Mouse (Mus musculus): ENCODE measurements around the gene Hmgcl. TPM values are rescaled to one million over a fixed set of nuclear protein-coding genes. Genes with fewer than 3 reads are reported as not detected.

The Hmgcl gene
- polyA plus RNA-seq, 1 experiment from 2014 or later, result 91.1 TPM

- H3K36me3 ChIP-seq (ENCODE audit: control insufficient read depth, insufficient read depth, low read length), result peaks cover 19% of the 10 kb centered on the region; the same call in 1 of the 2 replicates
- ATAC-seq (replicated peaks; ENCODE audit: low FRiP score, low TSS enrichment, low read depth) (no peak), DNase-seq (ENCODE audit: low spot score) (no peak)
- H3K4me1 ChIP-seq (replicated peaks; ENCODE audit: control insufficient read depth, insufficient read depth, low read length), result peaks cover 7% of the 10 kb centered on the region
- H3K9ac ChIP-seq (ENCODE audit: low read length), result peak overlapping the region; percentile 77; the same call in 1 of the 2 replicates
- H3K9me3 ChIP-seq (ENCODE audit: control insufficient read depth, low read length), result no peaks in the 10 kb centered on the region
- H3K4me3 ChIP-seq (ENCODE audit: low read depth, low read length), result no peak overlapping the region
- H3K27me3 ChIP-seq (replicated peaks; ENCODE audit: control insufficient read depth, insufficient read depth, low read length), result no peaks in the 10 kb centered on the region
- no peak overlapping the region for H3K27ac ChIP-seq (ENCODE audit: low read depth)
- peak overlapping the region; percentile 88 for H3K4me2 ChIP-seq (ENCODE audit: low read length)
- WGBS, result 78% methylated on average over 1 of the region's 1 CpGs
These were observed 24.1 kb upstream of the Hmgcl start for GRCm38 (mm10) chr4:135922190-135922589.

GRCm38 (mm10) chr4:135924418-135924817 is 21.8 kb upstream of the Hmgcl start:
- Histone ChIP-seq H3K4me2 (ENCODE audit: low read length) (no peak overlapping the region), H3K4me3 (ENCODE audit: low read depth, low read length) (no peak overlapping the region), H3K27me3 (replicated peaks; ENCODE audit: control insufficient read depth, insufficient read depth, low read length) (no peaks in the 10 kb centered on the region), H3K36me3 (ENCODE audit: control insufficient read depth, insufficient read depth, low read length) (peaks cover 19% of the 10 kb centered on the region; the same call in 1 of the 2 replicates), H3K9ac (ENCODE audit: low read length) (no peak overlapping the region), H3K4me1 (replicated peaks; ENCODE audit: control insufficient read depth, insufficient read depth, low read length) (peaks cover 7% of the 10 kb centered on the region), H3K9me3 (ENCODE audit: control insufficient read depth, low read length) (no peaks in the 10 kb centered on the region), H3K27ac (ENCODE audit: low read depth) (no peak overlapping the region)
- DNase-seq (ENCODE audit: low spot score) (no peak), ATAC-seq (replicated peaks; ENCODE audit: low FRiP score, low TSS enrichment, low read depth) (no peak)
- 87% methylated on average over 2 of the region's 2 CpGs for WGBS

GRCm38 (mm10) chr4:135925341-135925740 is 20.9 kb upstream of the Hmgcl start:
- Histone ChIP-seq H3K4me2 (ENCODE audit: low read length) (no peak overlapping the region), H3K9ac (ENCODE audit: low read length) (no peak overlapping the region), H3K27me3 (replicated peaks; ENCODE audit: control insufficient read depth, insufficient read depth, low read length) (no peaks in the 10 kb centered on the region), H3K9me3 (ENCODE audit: control insufficient read depth, low read length) (no peaks in the 10 kb centered on the region), H3K36me3 (ENCODE audit: control insufficient read depth, insufficient read depth, low read length) (peaks cover 19% of the 10 kb centered on the region; the same call in 1 of the 2 replicates), H3K4me1 (replicated peaks; ENCODE audit: control insufficient read depth, insufficient read depth, low read length) (peaks cover 7% of the 10 kb centered on the region), H3K4me3 (ENCODE audit: low read depth, low read length) (no peak overlapping the region), H3K27ac (ENCODE audit: low read depth) (no peak overlapping the region)
- ATAC-seq (replicated peaks; ENCODE audit: low FRiP score, low TSS enrichment, low read depth) (no peak), DNase-seq (ENCODE audit: low spot score) (no peak)
- 81% methylated on average over 5 of the region's 5 CpGs for WGBS

- H3K36me3 ChIP-seq (ENCODE audit: control insufficient read depth, insufficient read depth, low read length), result peaks cover 19% of the 10 kb centered on the region; the same call in 1 of the 2 replicates
- H3K4me3 ChIP-seq (ENCODE audit: low read depth, low read length), result no peak overlapping the region
- DNase-seq (ENCODE audit: low spot score), result no peak
- no peak overlapping the region for H3K4me2 ChIP-seq (ENCODE audit: low read length)
- H3K9me3 ChIP-seq (ENCODE audit: control insufficient read depth, low read length), result no peaks in the 10 kb centered on the region
- H3K27ac ChIP-seq (ENCODE audit: low read depth), result no peak overlapping the region
- 84% methylated on average over 10 of the region's 10 CpGs for WGBS
- no peak for ATAC-seq (replicated peaks; ENCODE audit: low FRiP score, low TSS enrichment, low read depth)
- peaks cover 7% of the 10 kb centered on the region for H3K4me1 ChIP-seq (replicated peaks; ENCODE audit: control insufficient read depth, insufficient read depth, low read length)
- H3K9ac ChIP-seq (ENCODE audit: low read length), result no peak overlapping the region
- H3K27me3 ChIP-seq (replicated peaks; ENCODE audit: control insufficient read depth, insufficient read depth, low read length), result no peaks in the 10 kb centered on the region
These were observed 19.9 kb upstream of the Hmgcl start for GRCm38 (mm10) chr4:135926195-135926808.

- H3K27ac ChIP-seq (ENCODE audit: low read depth), result no peak overlapping the region
- H3K4me1 ChIP-seq (replicated peaks; ENCODE audit: control insufficient read depth, insufficient read depth, low read length), result peaks cover 4% of the 10 kb centered on the region
- no peak overlapping the region for H3K4me3 ChIP-seq (ENCODE audit: low read depth, low read length)
- no peaks in the 10 kb centered on the region for H3K27me3 ChIP-seq (replicated peaks; ENCODE audit: control insufficient read depth, insufficient read depth, low read length)
- WGBS, result 82% methylated on average over 3 of the region's 3 CpGs
- H3K9ac ChIP-seq (ENCODE audit: low read length), result no peak overlapping the region
- H3K9me3 ChIP-seq (ENCODE audit: control insufficient read depth, low read length), result no peaks in the 10 kb centered on the region
- ATAC-seq (replicated peaks; ENCODE audit: low FRiP score, low TSS enrichment, low read depth) (no peak), DNase-seq (ENCODE audit: low spot score) (no peak)
- no peak overlapping the region for H3K4me2 ChIP-seq (ENCODE audit: low read length)
- peaks cover 19% of the 10 kb centered on the region; the same call in 1 of the 2 replicates for H3K36me3 ChIP-seq (ENCODE audit: control insufficient read depth, insufficient read depth, low read length)
These were observed 19.4 kb upstream of the Hmgcl start for GRCm38 (mm10) chr4:135926861-135927260.

- no peak overlapping the region for H3K9ac ChIP-seq (ENCODE audit: low read length)
- DNase-seq (ENCODE audit: low spot score), result no peak
These were observed 17.9 kb upstream of the Hmgcl start for GRCm38 (mm10) chr4:135928376-135928775.

GRCm38 (mm10) chr4:135929405-135929804 is 16.8 kb upstream of the Hmgcl start:
- no peaks in the 10 kb centered on the region for H3K27me3 ChIP-seq (replicated peaks; ENCODE audit: control insufficient read depth, insufficient read depth, low read length)
- 80% methylated on average over 5 of the region's 5 CpGs for WGBS
- peaks cover 33% of the 10 kb centered on the region for H3K36me3 ChIP-seq (ENCODE audit: control insufficient read depth, insufficient read depth, low read length)
- no peak overlapping the region for H3K4me3 ChIP-seq (ENCODE audit: low read depth, low read length)
- H3K9ac ChIP-seq (ENCODE audit: low read length), result no peak overlapping the region
- H3K9me3 ChIP-seq (ENCODE audit: control insufficient read depth, low read length), result no peaks in the 10 kb centered on the region
- no peak overlapping the region for H3K4me2 ChIP-seq (ENCODE audit: low read length)
- ATAC-seq (replicated peaks; ENCODE audit: low FRiP score, low TSS enrichment, low read depth) (no peak), DNase-seq (ENCODE audit: low spot score) (no peak)
- H3K4me1 ChIP-seq (replicated peaks; ENCODE audit: control insufficient read depth, insufficient read depth, low read length), result no peaks in the 10 kb centered on the region
- H3K27ac ChIP-seq (ENCODE audit: low read depth), result no peak overlapping the region

More at GRCm38 (mm10) chr4:135928376-135928775, 17.9 kb upstream of the Hmgcl start:
- Histone ChIP-seq H3K27ac (ENCODE audit: low read depth) (no peak overlapping the region), H3K27me3 (replicated peaks; ENCODE audit: control insufficient read depth, insufficient read depth, low read length) (no peaks in the 10 kb centered on the region), H3K4me1 (replicated peaks; ENCODE audit: control insufficient read depth, insufficient read depth, low read length) (no peaks in the 10 kb centered on the region), H3K4me3 (ENCODE audit: low read depth, low read length) (no peak overlapping the region), H3K9me3 (ENCODE audit: control insufficient read depth, low read length) (no peaks in the 10 kb centered on the region), H3K36me3 (ENCODE audit: control insufficient read depth, insufficient read depth, low read length) (peaks cover 27% of the 10 kb centered on the region), H3K4me2 (ENCODE audit: low read length) (no peak overlapping the region)
- no peak for ATAC-seq (replicated peaks; ENCODE audit: low FRiP score, low TSS enrichment, low read depth)
- WGBS, result 88% methylated on average over 9 of the region's 9 CpGs

- Histone ChIP-seq H3K4me3 (ENCODE audit: low read depth, low read length) (no peak overlapping the region), H3K27me3 (replicated peaks; ENCODE audit: control insufficient read depth, insufficient read depth, low read length) (no peaks in the 10 kb centered on the region), H3K27ac (ENCODE audit: low read depth) (no peak overlapping the region), H3K36me3 (ENCODE audit: control insufficient read depth, insufficient read depth, low read length) (peaks cover 33% of the 10 kb centered on the region), H3K9ac (ENCODE audit: low read length) (no peak overlapping the region), H3K4me2 (ENCODE audit: low read length) (no peak overlapping the region), H3K9me3 (ENCODE audit: control insufficient read depth, low read length) (no peaks in the 10 kb centered on the region), H3K4me1 (replicated peaks; ENCODE audit: control insufficient read depth, insufficient read depth, low read length) (no peaks in the 10 kb centered on the region)
- no peak for DNase-seq (ENCODE audit: low spot score)
- 67% methylated on average over 9 of the region's 9 CpGs for whole genome bisulfite sequencing
- ATAC-seq (replicated peaks; ENCODE audit: low FRiP score, low TSS enrichment, low read depth), result no peak
These were observed 16.4 kb upstream of the Hmgcl start for GRCm38 (mm10) chr4:135929828-135930227.

- no peak overlapping the region for H3K9ac ChIP-seq (ENCODE audit: low read length)
- H3K36me3 ChIP-seq (ENCODE audit: control insufficient read depth, insufficient read depth, low read length), result peaks cover 34% of the 10 kb centered on the region
- DNase-seq (ENCODE audit: low spot score) (no peak), ATAC-seq (replicated peaks; ENCODE audit: low FRiP score, low TSS enrichment, low read depth) (no peak)
- WGBS, result 93% methylated on average over 8 of the region's 8 CpGs
- no peak overlapping the region for H3K27ac ChIP-seq (ENCODE audit: low read depth)
- H3K27me3 ChIP-seq (replicated peaks; ENCODE audit: control insufficient read depth, insufficient read depth, low read length), result no peaks in the 10 kb centered on the region
- no peaks in the 10 kb centered on the region for H3K4me1 ChIP-seq (replicated peaks; ENCODE audit: control insufficient read depth, insufficient read depth, low read length)
- no peak overlapping the region for H3K4me2 ChIP-seq (ENCODE audit: low read length)
- no peak overlapping the region for H3K4me3 ChIP-seq (ENCODE audit: low read depth, low read length)
- H3K9me3 ChIP-seq (ENCODE audit: control insufficient read depth, low read length), result no peaks in the 10 kb centered on the region
These were observed 16.0 kb upstream of the Hmgcl start for GRCm38 (mm10) chr4:135930239-135930638.

Measured in intestine, embryonic 14.5 days (tissue).